Mouse (Mus musculus) MEL (cell line): ENCODE measurements around the gene Slc6a9.

Experiments
- CTCF ChIP-seq, 3 experiments: IDR thresholded peaks in 2 of 3; conservative IDR thresholded peaks in 1 of 3; 2 replicates each; pipeline ENCODE4 v1.5.1; 2011 to 2012; ENCODE audit warnings: low read length in 3 of 3, low read depth in 2 of 3, mild to moderate bottlenecking in 2 of 3, improper control_type of control experiment in 1 of 3, inconsistent platforms in 1 of 3, mixed read lengths in 1 of 3, moderate library complexity in 1 of 3; ENCODE audit not compliant: control insufficient read depth in 1 of 3, insufficient read depth in 1 of 3, poor library complexity in 1 of 3, severe bottlenecking in 1 of 3
- E2F4 ChIP-seq: IDR thresholded peaks from 2 replicates; pipeline ENCODE4 v1.6.1; 2011; ENCODE audit warnings: low read depth, low read length, improper control_type of control experiment, borderline replicate concordance
- JUND ChIP-seq: IDR thresholded peaks from 2 replicates; pipeline ENCODE4 v1.6.1; 2011; ENCODE audit warnings: low read depth, mild to moderate bottlenecking, improper control_type of control experiment, low read length
- MAX ChIP-seq: IDR thresholded peaks from 2 replicates; pipeline ENCODE4 v1.6.1; 2011; ENCODE audit warnings: low read length, improper control_type of control experiment
- POLR2A ChIP-seq, 2 experiments: IDR thresholded peaks; 2 replicates each; pipeline ENCODE4 v1.6.1; 2011 to 2012; ENCODE audit warnings: low read length in 2 of 2, mild to moderate bottlenecking in 2 of 2, control low read depth in 1 of 2, improper control_type of control experiment in 1 of 2, low read depth in 1 of 2, moderate library complexity in 1 of 2; ENCODE audit not compliant: control insufficient read depth in 1 of 2, insufficient read depth in 1 of 2, poor library complexity in 1 of 2
- TCF12 ChIP-seq: IDR thresholded peaks from 2 replicates; pipeline ENCODE4 v1.6.1; 2014; ENCODE audit warnings: low read depth, mild to moderate bottlenecking, inconsistent platforms, low read length, improper control_type of control experiment, moderate library complexity
- UBTF ChIP-seq: IDR thresholded peaks from 2 replicates; pipeline ENCODE4 v1.6.1; 2012; ENCODE audit warnings: low read depth, mild to moderate bottlenecking, inconsistent platforms, low read length, improper control_type of control experiment, moderate library complexity, borderline replicate concordance; ENCODE audit not compliant: insufficient read depth
- USF1 ChIP-seq: IDR thresholded peaks from 2 replicates; pipeline ENCODE4 v1.6.1; 2014; ENCODE audit warnings: low read depth, mild to moderate bottlenecking, inconsistent platforms, low read length, improper control_type of control experiment, moderate library complexity

DNA sequence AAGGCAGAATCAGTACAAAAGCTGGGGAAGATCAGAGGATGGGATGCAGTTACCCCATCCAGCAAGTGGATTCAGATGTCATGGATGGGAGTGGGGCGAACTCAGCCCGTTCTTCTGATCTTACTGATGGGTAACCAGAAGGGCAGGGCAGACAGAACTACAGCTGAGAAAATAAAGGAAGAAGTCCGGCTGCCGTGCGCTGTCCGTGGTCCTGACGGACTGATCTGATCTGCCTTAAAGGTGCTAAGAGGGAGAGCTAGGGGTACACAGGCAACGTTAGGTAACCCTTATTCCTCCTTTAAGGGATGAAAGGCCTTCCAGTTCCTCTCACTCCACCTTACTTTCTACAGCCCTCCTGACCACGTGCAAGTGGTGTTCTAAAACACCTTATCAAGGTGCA is 59.1 kb downstream of the Slc6a9 start:
- TF ChIP-seq JUND, result no peak
- TF ChIP-seq CTCF (IDR thresholded peaks at IDR 0.05 in 2 of 3, conservative IDR thresholded peaks at IDR 0.05 in 1 of 3; ENCODE audit: control insufficient read depth in 1 of 3, insufficient read depth in 1 of 3, low read depth in 2 of 3, low read length in 3 of 3, poor library complexity in 1 of 3, severe bottlenecking in 1 of 3), result no peak
- no peak for TF ChIP-seq POLR2A (IDR thresholded peaks at IDR 0.05; ENCODE audit: control insufficient read depth in 1 of 2, insufficient read depth in 1 of 2, low read depth in 1 of 2, low read length in 2 of 2, poor library complexity in 1 of 2)
- TF ChIP-seq USF1, result no peak
- no peak for TF ChIP-seq UBTF
- TF ChIP-seq MAX, result no peak
- no peak for TF ChIP-seq TCF12
- TF ChIP-seq E2F4, result no peak
